Mouse (Mus musculus) C3H10T1/2 (cell line): ENCODE data around the gene Med17. TPM values are rescaled to one million over a fixed set of nuclear protein-coding genes. Genes with fewer than 3 reads are reported as not detected.

ENCODE experiments used
- polyA plus RNA-seq, 2 experiments: library from polyadenylated mRNA; unstranded; fragments of >200 nt; fragmentation: generic; extraction: Trizol; gene quantifications; one replicate each; pipeline ENCODE4 v1.2.1; 2012; ENCODE audit warnings: missing spikeins in 2 of 2

The Med17 gene
- polyA plus RNA-seq: 10 to 100 TPM in 1 of 2 experiments, 1 to 10 TPM in 1; 6.3 to 22.1 TPM

GRCm38 (mm10) chr9:15279649-15280490, at the start of gene Med17:
Med17 (minus strand) TSS chr9:15279931.

GRCm38 (mm10) chr9:15306398-15307119, 26.8 kb upstream of the Med17 start, which contains the start of gene 4931406C07Rik:
4931406C07Rik (minus strand) TSS chr9:15306448.

GRCm38 (mm10) chr9:15305503-15306397, 26.0 kb upstream of the Med17 start, which contains the start of gene Taf1d:
Taf1d (plus strand) TSS chr9:15306214.

GRCm38 (mm10) chr9:15239042-15239925, 40.4 kb downstream of the Med17 start, which contains the start of gene Vstm5:
Vstm5 (plus strand) TSS chr9:15239045.

Other genes with a start within 250 kb of the Med17 start
- 1 to 10 TPM; 3.9 to 4.6 TPM for gene Panx1, start 234.5 kb downstream of the Med17 start, polyA plus RNA-seq
- not detected for gene Hephl1, start 167.8 kb downstream of the Med17 start, polyA plus RNA-seq
- not detected for gene Vstm5, start 40.9 kb downstream of the Med17 start, polyA plus RNA-seq
- gene Taf1d, start 26.3 kb upstream of the Med17 start, polyA plus RNA-seq: 10 to 100 TPM; 14.1 to 25.2 TPM
- 10 to 100 TPM in 1 of 2 experiments, under 1 TPM in 1; 0.94 to 18.5 TPM for gene 4931406C07Rik, start 26.5 kb upstream of the Med17 start, polyA plus RNA-seq
- 1 to 10 TPM in 1 of 2 experiments, under 1 TPM in 1; 0.29 to 2.7 TPM for gene Cep295, start 77.9 kb upstream of the Med17 start, polyA plus RNA-seq
- 10 to 100 TPM; 20.4 to 25.3 TPM for gene Smco4, start 213.5 kb upstream of the Med17 start, polyA plus RNA-seq